Mouse (Mus musculus) v-Abl transformed pro-B cells (cell line): ENCODE data around the gene Klhl26.
"Not testable (repeated sequence)": the region's sequence is repeated elsewhere in the genome, so short reads cannot be mapped to it uniquely, and the experiment has no call there.

Source experiments
- in situ Hi-C, 2 experiments: fragments of 400-800 bp; cut with MboI; formaldehyde crosslinking; loops; one replicate each; pipeline ENCODE4 v1.15.1; 2025; ENCODE audit not compliant: unreplicated experiment in 2 of 2

Klhl26 gene

DNA sequence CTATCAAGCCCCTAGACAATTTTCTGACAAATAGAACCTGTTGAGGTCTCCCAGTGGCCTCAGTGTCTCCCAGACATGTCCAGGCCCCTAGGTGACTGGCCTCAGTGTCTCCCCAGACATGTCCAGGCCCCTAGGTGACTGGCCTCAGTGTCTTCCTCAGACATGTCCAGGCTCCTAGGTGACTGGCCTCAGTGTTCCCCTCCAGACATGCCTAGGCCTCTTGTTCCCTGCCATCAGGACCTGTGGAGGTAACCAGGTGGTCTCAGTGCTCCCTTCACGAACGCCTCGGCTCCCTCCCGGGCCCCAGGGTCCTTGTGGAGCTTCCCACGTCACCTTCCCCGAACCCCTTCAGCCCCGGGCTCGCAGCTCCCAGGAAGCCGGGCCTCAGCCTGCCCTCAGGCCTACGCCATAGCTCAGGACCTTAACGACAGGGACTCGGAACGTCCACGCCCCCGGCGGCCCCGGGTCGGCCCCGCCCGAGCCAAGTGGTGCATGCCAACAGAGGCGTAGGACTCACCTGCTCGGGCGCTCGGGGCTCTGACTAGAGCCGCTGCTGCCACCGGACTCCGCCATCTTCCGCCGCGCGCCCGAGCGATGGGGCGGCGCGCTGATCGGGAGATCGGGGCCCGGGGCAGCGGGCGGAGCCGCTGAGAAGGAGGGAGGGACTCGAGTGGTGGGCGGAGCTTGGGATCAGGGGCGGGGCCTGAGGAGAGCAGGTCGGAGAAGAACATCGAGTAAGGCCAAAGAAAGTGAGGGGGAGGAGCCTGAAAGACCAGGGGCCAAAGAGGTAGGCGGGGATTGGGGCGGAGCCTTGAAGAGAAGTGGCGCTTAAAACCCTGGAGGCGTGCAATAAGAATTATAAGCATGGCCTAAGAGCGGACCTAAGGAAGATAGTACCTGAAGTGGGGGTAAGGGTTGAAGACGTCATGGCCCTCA is at the start of gene Klhl26:
Klhl26 (minus strand) TSS at position 636 of the 936 bp plus-strand sequence.
- in situ Hi-C loops, result no loop called here

DNA sequence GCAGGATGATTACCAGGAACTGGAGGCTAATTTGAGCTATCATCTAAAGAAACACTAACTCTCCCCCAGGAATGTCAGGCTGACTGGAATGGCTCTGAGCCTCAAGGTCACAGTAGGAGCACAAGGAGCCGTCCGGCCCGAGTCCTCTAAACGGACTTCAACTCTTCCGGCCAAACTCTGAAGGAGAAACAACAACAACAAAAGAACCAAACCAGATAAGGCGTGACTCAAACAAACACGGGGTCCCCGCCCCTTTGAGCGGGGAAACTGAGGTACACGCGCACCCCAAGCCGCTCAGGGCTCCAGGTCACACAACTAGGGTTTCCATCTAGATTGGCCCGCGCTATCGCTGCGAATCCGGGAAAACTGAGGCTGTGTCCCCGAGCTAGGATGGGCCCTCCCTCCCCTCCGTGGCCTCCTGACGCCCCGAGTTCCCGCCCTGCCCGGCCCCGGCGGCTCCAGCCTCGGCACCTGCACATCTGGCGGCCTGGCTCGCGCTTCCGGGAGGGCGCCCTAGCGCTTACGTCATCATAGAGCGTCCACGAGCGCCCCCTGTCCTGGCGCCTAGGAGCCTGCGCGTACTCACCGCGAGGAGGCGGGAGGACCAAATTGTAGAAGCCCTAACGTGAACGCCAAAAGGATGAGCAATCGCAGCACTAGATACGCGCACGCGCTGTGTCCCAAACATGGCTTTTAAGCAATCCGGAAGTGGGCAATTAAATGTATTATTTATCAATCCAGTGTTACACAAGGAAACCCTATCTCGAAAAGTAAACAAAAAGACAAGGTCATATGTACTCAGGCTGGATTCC is 46.0 kb upstream of the Klhl26 start:
- in situ Hi-C loops, result no loop called here

DNA sequence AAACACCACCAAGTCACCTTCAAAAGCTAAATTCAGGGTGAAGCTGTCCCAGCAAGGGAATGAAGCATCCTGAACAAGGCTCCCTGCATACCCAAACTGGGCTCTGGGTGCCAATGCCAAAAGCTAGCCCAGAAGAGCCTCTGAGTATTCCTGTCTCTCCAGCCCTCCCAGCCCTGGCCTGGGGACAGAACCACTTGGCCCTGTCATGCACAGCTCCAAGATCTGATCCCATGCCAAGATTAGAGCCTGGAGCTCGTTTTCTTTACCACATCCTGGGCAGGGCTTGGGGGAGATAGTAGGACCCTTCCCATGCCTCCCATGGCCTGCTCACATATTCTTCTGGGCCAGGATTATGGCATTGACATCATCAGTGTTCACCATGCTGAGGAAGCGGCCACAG is 42.8 kb upstream of the Klhl26 start:
- in situ Hi-C loops, result no loop called here

GRCm38 (mm10) chr8:70519043-70519442 is 42.3 kb upstream of the Klhl26 start:
- in situ Hi-C loops, result no loop called here

- in situ Hi-C loops, result no loop called here
Measured at GRCm38 (mm10) chr8:70517940-70518643, 41.3 kb upstream of the Klhl26 start.

DNA sequence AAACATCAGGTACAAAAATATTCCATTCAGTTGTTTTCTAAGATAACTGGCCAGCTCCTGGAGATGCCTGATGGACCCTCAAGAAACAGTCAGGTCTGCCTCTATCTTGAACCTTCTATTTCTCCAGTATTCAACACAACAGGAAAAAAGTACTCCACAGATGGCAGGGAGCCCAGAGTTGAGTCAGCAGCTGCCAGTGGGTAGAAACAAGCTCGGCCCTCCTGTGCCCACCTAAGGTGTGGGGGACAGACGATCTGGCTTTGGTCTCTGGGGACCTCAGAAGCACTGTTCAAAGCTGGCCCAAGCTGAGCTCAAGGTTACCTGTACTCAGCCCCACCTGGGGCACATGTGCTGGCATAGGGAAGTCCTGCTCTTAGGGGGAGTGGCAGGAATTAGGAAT is 36.7 kb upstream of the Klhl26 start:
- in situ Hi-C loops, result no loop called here

DNA sequence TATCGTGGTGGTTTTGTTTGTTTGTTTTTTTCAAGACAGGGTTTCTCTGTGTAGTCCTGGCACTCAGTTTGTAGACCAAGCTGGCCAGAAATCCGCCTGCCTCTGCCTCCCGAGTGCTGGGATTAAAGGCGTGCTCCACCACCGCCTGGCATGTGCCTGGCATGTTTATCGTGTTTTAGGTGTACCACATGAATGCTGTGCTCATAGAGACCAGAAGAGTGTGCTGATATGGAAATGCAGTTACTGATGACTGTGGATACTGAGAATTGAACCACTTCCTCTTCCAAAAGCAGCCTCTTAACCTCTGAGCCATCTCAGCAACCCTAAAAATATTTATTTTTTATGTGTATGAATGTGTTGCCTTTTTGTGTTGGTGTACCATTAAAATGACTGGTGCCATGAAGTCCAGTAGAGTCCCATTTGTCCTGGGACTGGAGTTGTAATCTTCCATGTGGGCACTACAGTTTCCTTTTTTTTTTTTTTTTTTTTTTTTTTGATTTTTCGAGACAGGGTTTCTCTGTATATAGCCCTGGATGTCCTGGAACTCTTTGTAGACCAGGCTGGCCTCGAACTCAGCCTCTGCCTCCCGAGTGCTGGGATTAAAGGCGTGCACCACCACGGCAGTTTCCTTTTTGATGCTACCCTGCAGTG is 35.6 kb upstream of the Klhl26 start:
- in situ Hi-C loops, result no loop called here

DNA sequence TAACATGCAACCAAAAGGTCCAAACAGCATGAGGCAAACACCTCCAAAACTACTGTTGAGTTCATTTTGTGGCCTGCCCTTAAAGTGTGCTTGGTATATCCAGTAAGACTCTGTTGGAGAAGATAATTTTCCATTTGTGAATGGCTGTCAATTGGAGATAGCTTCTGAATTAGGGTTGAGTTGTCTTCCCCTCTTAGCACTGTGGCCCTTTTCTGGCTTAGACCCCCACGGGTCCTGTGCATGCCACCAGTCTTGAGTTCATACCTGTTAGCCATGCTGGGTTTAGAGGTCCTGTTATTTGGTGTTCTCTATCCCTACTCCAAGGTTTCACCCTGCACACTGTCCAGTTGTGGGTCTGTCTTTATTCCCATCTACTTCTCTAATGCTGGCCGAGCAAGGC is 35.0 kb upstream of the Klhl26 start:
- in situ Hi-C loops, result no loop called here

DNA sequence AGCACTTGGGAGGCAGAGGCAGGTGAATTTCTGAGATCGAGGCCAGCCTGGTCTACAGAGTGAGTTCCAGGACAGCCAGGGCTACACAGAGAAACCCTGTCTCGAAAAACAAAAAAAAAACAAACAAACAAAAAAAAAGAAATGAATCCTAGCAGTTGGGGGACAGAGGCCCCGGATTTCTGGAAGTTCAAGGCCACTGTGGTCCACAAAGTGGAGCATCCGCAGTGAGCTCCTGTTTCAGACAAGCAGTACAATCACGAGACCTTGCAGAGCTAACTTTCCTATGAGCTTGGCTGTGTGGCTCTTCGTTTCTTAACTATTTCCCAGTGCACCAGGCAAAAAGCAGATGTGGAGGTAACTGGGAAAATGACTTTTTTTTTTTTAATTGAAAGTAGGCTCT is 34.4 kb upstream of the Klhl26 start:
- in situ Hi-C loops, result not testable (repeated sequence)

DNA sequence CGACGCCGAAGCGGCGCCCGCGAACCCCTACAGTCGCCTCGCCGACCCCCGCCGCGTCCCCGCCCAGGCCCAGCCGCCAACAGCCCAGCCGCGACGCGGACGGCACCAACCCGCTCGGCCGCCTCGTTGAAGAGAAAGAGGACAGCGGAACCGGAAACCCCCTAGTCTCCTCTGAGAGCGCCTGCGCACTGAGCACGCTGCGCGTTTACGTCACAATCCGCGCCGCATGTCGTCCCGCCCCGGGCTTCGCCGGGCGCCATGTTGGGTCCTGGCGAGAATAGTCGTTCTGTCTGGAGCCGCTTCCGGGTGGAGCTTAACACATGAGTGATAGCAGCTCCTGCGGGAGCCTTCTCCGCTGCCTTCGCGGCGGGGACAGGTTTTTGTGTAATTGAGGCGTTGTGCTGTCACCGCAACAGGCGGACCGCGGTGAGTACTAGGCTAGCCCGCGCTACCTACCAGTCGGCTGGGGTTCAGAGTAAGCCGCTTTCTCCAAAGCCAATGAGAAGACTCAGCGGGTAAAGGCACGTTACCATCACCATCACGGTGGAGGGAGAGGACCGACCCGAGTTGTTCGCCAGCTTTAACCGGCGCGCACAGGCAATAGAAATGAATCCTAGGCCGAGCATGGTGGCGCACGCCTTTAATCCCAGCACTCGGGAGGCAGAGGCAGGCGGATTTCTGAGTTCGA is 33.6 kb upstream of the Klhl26 start, which contains the start of gene Uba52:
Uba52 (minus strand) TSS at position 574 of the 688 bp plus-strand sequence.
- in situ Hi-C loops, result no loop called here

GRCm38 (mm10) chr8:70509281-70509952 is 32.6 kb upstream of the Klhl26 start:
- in situ Hi-C loops, result loop anchor here in 1 of 2 experiments (5.0 kb wide), 1 partner anchor 92 kb away; no protein-coding TSS in a partner anchor

DNA sequence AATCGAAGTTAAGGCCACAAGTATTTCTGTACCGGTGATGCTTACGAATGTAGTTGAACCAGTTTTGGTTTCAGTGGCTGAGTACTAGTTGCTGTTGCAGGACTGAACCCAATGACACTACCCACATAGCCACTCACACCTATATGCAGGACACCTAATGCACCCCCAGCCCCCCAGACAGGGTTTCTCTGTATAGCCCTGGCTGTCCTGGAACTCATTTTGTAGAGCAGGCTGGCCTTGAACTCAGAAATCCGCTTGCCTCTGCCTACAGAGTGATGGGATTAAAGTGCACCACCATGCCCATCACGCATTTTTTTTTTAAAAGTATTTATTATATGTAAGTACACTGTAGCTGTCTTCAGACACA is 30.2 kb upstream of the Klhl26 start:
- in situ Hi-C loops, result loop anchor here in 1 of 2 experiments (5.0 kb wide), 1 partner anchor 90 kb away; no protein-coding TSS in a partner anchor

GRCm38 (mm10) chr8:70506328-70507026 is 29.7 kb upstream of the Klhl26 start, which contains the start of gene Rex1bd:
TSS of gene Rex1bd (minus strand) at chr8:70506752.
- in situ Hi-C loops, result loop anchor here in 1 of 2 experiments (5.0 kb wide), 1 partner anchor 89 kb away; no protein-coding TSS in a partner anchor

GRCm38 (mm10) chr8:70505698-70506327 is 29.0 kb upstream of the Klhl26 start:
- in situ Hi-C loops, result loop anchor here in 1 of 2 experiments (5.0 kb wide), 1 partner anchor 89 kb away; no protein-coding TSS in a partner anchor

- in situ Hi-C loops, result loop anchor here (5.0 kb wide), 2 partner anchors 88 to 93 kb away; no protein-coding TSS in a partner anchor
Measured at GRCm38 (mm10) chr8:70504851-70505250, 28.1 kb upstream of the Klhl26 start.

DNA sequence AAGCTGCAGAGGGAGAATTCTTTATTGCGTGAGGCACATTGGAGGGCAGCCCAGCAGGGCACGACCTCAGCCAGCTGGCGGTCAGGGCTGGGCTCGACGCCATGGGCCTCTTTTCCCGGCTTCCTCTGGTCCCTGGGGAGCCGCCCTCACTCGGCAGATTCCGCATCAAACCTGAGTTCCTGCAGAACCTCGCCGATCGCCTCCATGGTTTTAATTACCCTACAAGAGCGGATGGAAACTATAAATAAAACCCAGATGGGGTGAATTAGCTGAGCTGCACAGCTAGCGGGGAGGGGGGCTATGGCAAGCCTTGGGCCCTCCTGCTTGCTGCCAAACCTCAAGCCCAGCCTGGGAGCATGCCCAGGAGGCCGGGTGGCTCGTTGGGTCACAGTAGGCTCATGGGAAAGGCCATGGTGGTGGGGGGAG is 27.5 kb upstream of the Klhl26 start:
- in situ Hi-C loops, result loop anchor here in 1 of 2 experiments (5.0 kb wide), 1 partner anchor 92 kb away; no protein-coding TSS in a partner anchor

DNA sequence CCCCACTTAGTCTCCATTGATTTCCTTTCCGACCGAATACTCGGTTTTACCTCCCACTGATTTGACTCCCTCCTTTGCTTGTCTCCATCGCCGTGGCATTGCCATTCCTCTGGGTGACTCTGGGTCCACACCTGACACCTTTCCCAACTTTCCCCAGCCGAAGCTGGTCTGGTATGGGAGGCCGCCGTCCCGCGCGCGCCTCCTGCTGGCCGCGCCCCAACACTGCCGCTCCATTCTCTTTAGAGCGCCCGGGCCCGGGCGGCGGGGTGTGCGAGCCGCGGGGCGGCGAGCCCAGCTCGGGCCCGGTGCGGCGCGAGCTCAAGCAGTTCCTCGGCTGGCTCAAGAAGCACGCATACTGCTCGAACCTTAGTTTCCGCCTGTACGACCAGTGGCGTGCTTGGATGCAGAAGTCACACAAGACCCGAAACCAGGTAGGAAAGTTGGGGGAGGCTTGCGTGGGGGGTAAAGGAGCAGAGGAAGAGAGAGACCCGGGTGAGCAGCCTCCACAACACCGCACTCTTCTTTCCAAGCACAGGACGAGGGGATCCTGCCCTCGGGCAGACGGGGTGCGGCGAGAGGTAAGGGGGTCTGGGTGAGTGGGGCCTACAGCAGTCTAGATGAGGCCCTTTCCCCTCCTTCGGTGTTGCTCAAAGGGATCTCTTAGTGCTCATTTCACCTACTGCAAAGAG is 26.4 kb upstream of the Klhl26 start:
- in situ Hi-C loops, result loop anchor here in 1 of 2 experiments (5.0 kb wide), 1 partner anchor 91 kb away; no protein-coding TSS in a partner anchor
